Mouse (Mus musculus) thymus, adult 2 months (tissue): ENCODE measurements around the gene Mpig6b.

Experiments used
- CTCF ChIP-seq: fragments of 200-500 bp; IDR thresholded peaks from 2 replicates; pipeline ENCODE4 v1.5.1; 2012; ENCODE audit warnings: mild to moderate bottlenecking, control low read depth, low read length, moderate library complexity, borderline replicate concordance; ENCODE audit not compliant: control insufficient read depth, poor library complexity, insufficient read depth; ENCODE audit errors: extremely low read depth
- POLR2A ChIP-seq: fragments of 200-500 bp; IDR thresholded peaks from 2 replicates; pipeline ENCODE4 v1.6.1; 2012; ENCODE audit warnings: mild to moderate bottlenecking, low read length, control low read depth, moderate library complexity; ENCODE audit not compliant: control insufficient read depth, poor library complexity, insufficient read depth; ENCODE audit errors: extremely low read depth

DNA sequence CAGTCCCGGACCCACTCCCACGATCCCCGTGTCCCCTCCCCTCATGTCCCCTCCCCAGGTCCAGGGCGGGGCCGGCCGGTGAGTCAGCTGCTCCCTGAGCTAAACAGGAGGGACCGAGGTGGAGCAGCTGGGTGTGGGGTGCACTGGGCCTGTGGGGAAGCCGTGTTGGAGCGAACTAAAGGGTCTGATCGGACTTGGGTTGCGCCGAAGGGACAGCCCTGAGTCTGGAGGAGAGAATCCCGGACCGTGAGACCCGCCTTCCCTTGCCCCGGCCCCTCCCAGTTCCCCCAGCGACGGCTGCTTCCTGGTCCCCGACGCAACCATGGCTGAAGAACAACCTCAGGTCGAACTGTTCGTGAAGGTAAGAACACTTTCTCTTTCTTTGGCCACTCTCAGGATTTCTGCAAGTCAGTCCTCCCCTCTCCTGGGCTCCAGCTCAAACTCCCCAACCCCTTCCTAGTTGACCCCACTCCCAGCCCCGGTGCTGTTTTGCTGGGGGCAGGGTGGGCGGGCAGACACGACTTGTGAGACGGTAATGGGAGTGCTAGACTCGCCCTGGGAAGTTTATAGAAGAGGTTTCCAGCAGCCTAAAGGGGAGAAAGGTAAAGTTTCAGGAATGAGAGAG lies 15.7 kb downstream of the Mpig6b start:
- no peak for TF ChIP-seq CTCF
- TF ChIP-seq POLR2A = 0 out of 2 replicates have a peak, but pooled peaks have one; percentile 27
